Mouse (Mus musculus) lung, embryonic 14.5 days (tissue): ENCODE data around the gene Mycbp2. TPM values are rescaled to one million over a fixed set of nuclear protein-coding genes. Genes with fewer than 3 reads are reported as not detected.
A peak's percentile ranks its signal among the peaks of the same experiment; 100 is the strongest.

Experiments
- ATAC-seq: fragments of 200-750 bp; cut with Nextera tagmentation; 2 replicates; pipeline ENCODE4 v1.8.0; 2017; ENCODE audit warnings: mild to moderate bottlenecking, moderate TSS enrichment, moderate library complexity; ENCODE audit not compliant: insufficient read depth
- DNase-seq: peaks from one replicate; pipeline ENCODE4 v3.0.0-alpha.2; 2015
- H3K27ac ChIP-seq: fragments of 300-500 bp; sonication (generic); 2 replicates; pipeline ENCODE4 v1.5.1; 2014; ENCODE audit warnings: low read depth, mild to moderate bottlenecking, moderate library complexity
- H3K27me3 ChIP-seq: fragments of 300-500 bp; sonication (generic); 2 replicates; pipeline ENCODE4 v1.6.1; 2014; ENCODE audit warnings: low read length, control low read depth; ENCODE audit not compliant: insufficient read depth
- H3K36me3 ChIP-seq: fragments of 300-500 bp; sonication (generic); 2 replicates; pipeline ENCODE4 v1.6.1; 2014; ENCODE audit warnings: control low read depth; ENCODE audit not compliant: insufficient read depth
- H3K4me1 ChIP-seq: fragments of 300-500 bp; sonication (generic); 2 replicates; pipeline ENCODE4 v1.6.1; 2014; ENCODE audit warnings: antibody characterized with exemption, control low read depth; ENCODE audit not compliant: insufficient read depth
- H3K4me2 ChIP-seq: fragments of 300-500 bp; sonication (generic); 2 replicates; pipeline ENCODE4 v1.6.1; 2014; ENCODE audit warnings: mild to moderate bottlenecking
- H3K4me3 ChIP-seq: fragments of 300-500 bp; sonication (generic); 2 replicates; pipeline ENCODE4 v1.5.1; 2014; ENCODE audit warnings: low read depth, low read length
- H3K9ac ChIP-seq: fragments of 300-500 bp; sonication (generic); 2 replicates; pipeline ENCODE4 v1.6.1; 2014
- H3K9me3 ChIP-seq: fragments of 300-500 bp; sonication (generic); 2 replicates; pipeline ENCODE4 v1.6.1; 2016; ENCODE audit warnings: low read depth, low read length, control low read depth
- CTCF ChIP-seq: IDR thresholded peaks from 2 replicates; pipeline ENCODE4 v1.5.1; 2016; ENCODE audit warnings: antibody characterized with exemption, low read depth
- WGBS: fragments of 180-500 bp; shearing (Covaris S2); extraction: QIAGEN DNeasy Blood & Tissue Kit; methylation state at CpG from one replicate; pipeline ENCODE4 v1.1.7; 2014; 5-methylcytosine and 5-hydroxymethylcytosine counted together
- polyA plus RNA-seq: library from polyadenylated mRNA; unstranded; fragments of >200 nt; fragmentation: Nextera tagmentation; extraction: Ambion mirVana; gene quantifications from 2 replicates; pipeline ENCODE4 v1.2.1, GENCODE M21; 2014

The Mycbp2 gene
- polyA plus RNA-seq, 1 experiment from 2014 or later: 22.7 TPM

DNA sequence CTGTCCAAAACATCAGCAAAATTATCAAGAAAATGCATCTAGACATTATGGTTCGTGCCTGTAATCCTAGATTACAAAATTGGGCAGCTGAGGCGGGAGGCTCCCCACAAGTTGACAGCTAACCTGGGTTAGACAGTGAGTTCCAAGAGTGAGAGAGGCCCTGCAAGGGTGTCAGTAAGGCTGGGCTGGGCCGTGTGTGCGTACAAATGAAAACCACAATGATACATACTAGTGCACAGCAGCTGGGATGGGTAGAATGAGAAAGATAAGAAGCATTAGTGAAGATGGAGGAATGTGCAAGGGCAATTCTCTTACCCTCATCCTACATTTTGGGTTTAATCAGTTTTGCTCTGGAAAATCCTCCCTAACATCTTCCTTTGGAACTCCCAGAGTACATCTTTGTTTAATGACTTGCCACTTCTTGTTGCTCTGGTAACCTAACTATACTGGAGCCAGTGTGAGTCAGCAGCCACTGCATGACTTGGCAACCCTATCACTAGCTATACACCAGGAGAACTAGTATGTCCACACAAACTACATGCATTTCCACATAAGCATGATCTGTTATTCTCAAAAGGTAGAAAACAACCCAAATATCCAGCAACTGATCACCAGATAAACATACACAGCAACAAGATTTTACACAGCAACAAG is 259.8 kb downstream of the Mycbp2 start:
- Histone ChIP-seq H3K36me3 (peaks cover 71% of the 10 kb centered on the region), H3K4me2 (no peak overlapping the region), H3K27me3 (no peaks in the 10 kb centered on the region), H3K4me3 (no peak overlapping the region), H3K27ac (0 out of 2 replicates have a peak overlapping the region, but pooled peaks have one; percentile 24), H3K4me1 (0 out of 2 replicates have a peak, but pooled peaks cover 3% of the 10 kb centered on the region), H3K9ac (no peak overlapping the region), H3K9me3 (no peaks in the 10 kb centered on the region)
- DNase-seq (no peak), ATAC-seq (peak; percentile 55)
- 84% methylated on average over 4 of the region's 4 CpGs for WGBS
- no peak for TF ChIP-seq CTCF

GRCm38 (mm10) chr14:103085840-103086533 is 260.6 kb downstream of the Mycbp2 start:
- Histone ChIP-seq H3K4me2 (no peak overlapping the region), H3K27me3 (no peaks in the 10 kb centered on the region), H3K9me3 (no peaks in the 10 kb centered on the region), H3K4me3 (no peak overlapping the region), H3K9ac (no peak overlapping the region), H3K36me3 (peaks cover 67% of the 10 kb centered on the region), H3K4me1 (0 out of 2 replicates have a peak, but pooled peaks cover 3% of the 10 kb centered on the region), H3K27ac (no peak overlapping the region)
- 45% methylated on average over 1 of the region's 1 CpGs for WGBS
- DNase-seq: peak; percentile 15
- no peak for TF ChIP-seq CTCF
- peak; percentile 64; the same call in 1 of the 2 replicates for ATAC-seq

DNA sequence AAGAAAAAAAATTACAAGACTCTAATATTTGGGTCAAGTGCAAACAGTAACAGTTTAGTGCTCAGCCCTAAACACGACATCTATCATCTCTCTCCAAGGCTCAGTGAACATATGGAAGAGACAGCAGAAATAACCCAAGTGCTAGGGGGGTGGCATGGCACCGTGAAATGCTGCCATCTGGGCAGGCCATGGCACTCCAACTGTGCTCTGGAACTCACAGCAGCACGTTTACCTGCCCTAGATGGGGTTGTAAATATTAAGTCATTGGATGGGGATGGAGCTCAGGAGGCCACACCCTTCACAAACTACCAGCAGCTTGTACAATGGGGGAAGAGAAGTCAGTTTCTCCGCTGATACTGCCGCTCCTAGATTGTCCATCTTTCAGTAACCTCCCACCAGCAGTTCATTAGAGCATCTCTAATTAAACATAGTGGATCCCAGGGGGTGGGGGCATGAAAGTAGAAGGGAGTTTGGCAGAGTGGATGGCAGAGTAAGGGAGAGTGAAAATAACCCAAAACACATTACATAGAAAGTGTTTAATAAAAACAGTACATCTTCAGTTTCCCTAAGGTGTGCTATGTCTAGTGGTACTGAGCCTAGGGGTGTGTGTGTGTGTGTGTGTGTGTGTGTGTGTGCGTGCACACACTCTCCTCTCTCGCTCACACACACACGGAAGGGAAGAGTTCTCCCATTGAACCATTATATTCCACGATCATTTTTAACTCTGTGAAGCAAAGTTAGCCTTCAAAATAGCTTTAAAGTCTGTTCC is 267.2 kb downstream of the Mycbp2 start:
- peaks cover 65% of the 10 kb centered on the region for H3K36me3 ChIP-seq
- no peak overlapping the region for H3K4me2 ChIP-seq
- no peak overlapping the region for H3K27ac ChIP-seq
- H3K4me3 ChIP-seq: no peak overlapping the region
- H3K27me3 ChIP-seq: no peaks in the 10 kb centered on the region
- WGBS: 83% methylated on average over 9 of the region's 9 CpGs
- H3K9me3 ChIP-seq: no peaks in the 10 kb centered on the region
- H3K4me1 ChIP-seq: no peaks in the 10 kb centered on the region
- no peak for DNase-seq
- no peak overlapping the region for H3K9ac ChIP-seq
- TF ChIP-seq CTCF: no peak
- no peak for ATAC-seq

- DNase-seq (no peak), ATAC-seq (no peak)
- Histone ChIP-seq H3K27me3 (no peaks in the 10 kb centered on the region), H3K9me3 (no peaks in the 10 kb centered on the region), H3K4me1 (no peaks in the 10 kb centered on the region), H3K27ac (no peak overlapping the region), H3K9ac (no peak overlapping the region), H3K4me2 (no peak overlapping the region), H3K36me3 (peaks cover 68% of the 10 kb centered on the region), H3K4me3 (no peak overlapping the region)
- WGBS: 87% methylated on average over 16 of the region's 16 CpGs
- TF ChIP-seq CTCF: no peak
Measured at GRCm38 (mm10) chr14:103078006-103078912, 268.4 kb downstream of the Mycbp2 start.

- 73% methylated on average over 9 of the region's 9 CpGs for WGBS
- no peak for TF ChIP-seq CTCF
- no peak for ATAC-seq
- Histone ChIP-seq H3K36me3 (peaks cover 63% of the 10 kb centered on the region), H3K9me3 (no peaks in the 10 kb centered on the region), H3K4me3 (no peak overlapping the region), H3K4me2 (no peak overlapping the region), H3K9ac (no peak overlapping the region), H3K27me3 (no peaks in the 10 kb centered on the region), H3K27ac (no peak overlapping the region), H3K4me1 (no peaks in the 10 kb centered on the region)
- DNase-seq: no peak
Measured at GRCm38 (mm10) chr14:103077272-103078005, 269.2 kb downstream of the Mycbp2 start.

- Histone ChIP-seq H3K9me3 (no peaks in the 10 kb centered on the region), H3K27me3 (no peaks in the 10 kb centered on the region), H3K9ac (no peak overlapping the region), H3K27ac (no peak overlapping the region), H3K4me1 (no peaks in the 10 kb centered on the region), H3K36me3 (peaks cover 60% of the 10 kb centered on the region), H3K4me2 (no peak overlapping the region), H3K4me3 (no peak overlapping the region)
- ATAC-seq (no peak), DNase-seq (no peak)
- no peak for TF ChIP-seq CTCF
- 82% methylated on average over 7 of the region's 7 CpGs for WGBS
Measured at GRCm38 (mm10) chr14:103075166-103075565, 271.4 kb downstream of the Mycbp2 start.
